Mouse (Mus musculus): Measurements from ENCODE around the gene Ank3. TPM values are rescaled to one million over a fixed set of nuclear protein-coding genes. Genes with fewer than 3 reads are reported as not detected.

Gene Ank3
- total and polyA plus RNA-seq, 2 experiments from 2014 or later, result 56.7 to 267 TPM

- Histone ChIP-seq H3K9ac (no peak overlapping the region), H3K4me3 (ENCODE audit: low read depth, low read length) (no peak overlapping the region), H3K4me1 (ENCODE audit: insufficient read depth) (no peaks in the 10 kb centered on the region), H3K9me3 (ENCODE audit: low read length) (no peaks in the 10 kb centered on the region), H3K27me3 (ENCODE audit: insufficient read depth, low read length) (no peaks in the 10 kb centered on the region), H3K27ac (ENCODE audit: low read depth, low read length) (no peak overlapping the region), H3K36me3 (ENCODE audit: insufficient read depth) (peaks cover 22% of the 10 kb centered on the region), H3K4me2 (ENCODE audit: low read depth) (no peak overlapping the region)
- no peak for ATAC-seq
- 90% methylated on average over 7 of the region's 7 CpGs for WGBS
- no peak for TF ChIP-seq CTCF (IDR thresholded peaks at IDR 0.05; ENCODE audit: low read depth)
- DNase-seq, result no peak
Observed at GRCm38 (mm10) chr10:69821245-69821644, 422.7 kb downstream of the Ank3 start.

DNA sequence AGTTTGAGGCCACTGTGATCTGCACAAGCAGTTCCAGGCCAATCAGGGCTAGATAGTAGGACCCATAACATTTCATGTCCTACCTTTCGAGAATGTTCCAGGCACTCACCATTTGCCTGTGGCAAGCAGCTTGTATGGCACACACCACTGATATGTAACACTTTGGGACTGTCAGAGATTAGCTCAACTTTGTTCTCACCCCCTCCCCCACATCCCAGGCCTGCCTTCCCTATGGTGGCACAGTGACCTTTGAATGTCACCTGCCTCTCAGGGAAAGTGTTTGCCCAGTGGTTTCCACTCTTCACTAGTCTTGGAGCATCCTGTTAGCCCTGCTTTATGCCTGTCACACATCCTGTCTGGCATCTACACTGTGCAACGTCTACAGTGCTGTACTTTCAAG, 430.2 kb downstream of the Ank3 start:
- ATAC-seq (no peak), DNase-seq (no peak)
- Histone ChIP-seq H3K36me3 (ENCODE audit: insufficient read depth) (peaks cover 11% of the 10 kb centered on the region), H3K27ac (ENCODE audit: low read depth, low read length) (no peak overlapping the region), H3K27me3 (ENCODE audit: insufficient read depth, low read length) (no peaks in the 10 kb centered on the region), H3K4me1 (ENCODE audit: insufficient read depth) (no peaks in the 10 kb centered on the region), H3K4me2 (ENCODE audit: low read depth) (no peak overlapping the region), H3K9me3 (ENCODE audit: low read length) (no peaks in the 10 kb centered on the region), H3K9ac (no peak overlapping the region), H3K4me3 (ENCODE audit: low read depth, low read length) (no peak overlapping the region)
- WGBS, result 77% methylated on average over 2 of the region's 2 CpGs
- no peak for TF ChIP-seq CTCF (IDR thresholded peaks at IDR 0.05; ENCODE audit: low read depth)

DNA sequence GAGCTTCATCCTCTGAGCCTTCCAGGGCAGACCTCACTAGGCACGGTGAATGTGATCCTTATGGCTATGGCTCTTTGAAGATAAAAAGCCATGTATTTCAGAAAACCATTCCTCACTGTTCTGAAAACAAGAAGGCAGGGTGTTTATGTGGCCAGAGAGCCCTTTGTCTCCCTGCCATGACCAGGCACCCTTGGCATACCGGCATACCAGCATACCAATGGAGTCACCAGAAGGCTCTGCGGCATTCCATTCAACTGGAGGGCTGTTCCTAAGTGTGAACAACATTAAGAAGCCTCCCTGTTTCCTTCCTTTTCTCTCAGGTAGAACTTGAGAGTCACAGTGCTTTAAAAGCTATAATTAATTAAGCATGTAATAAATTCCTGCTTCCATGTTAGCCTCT, 430.7 kb downstream of the Ank3 start:
- DNase-seq (no peak), ATAC-seq (no peak)
- Histone ChIP-seq H3K4me1 (ENCODE audit: insufficient read depth) (no peaks in the 10 kb centered on the region), H3K27me3 (ENCODE audit: insufficient read depth, low read length) (no peaks in the 10 kb centered on the region), H3K4me3 (ENCODE audit: low read depth, low read length) (no peak overlapping the region), H3K4me2 (ENCODE audit: low read depth) (no peak overlapping the region), H3K9ac (no peak overlapping the region), H3K9me3 (ENCODE audit: low read length) (no peaks in the 10 kb centered on the region), H3K36me3 (ENCODE audit: insufficient read depth) (peaks cover 8% of the 10 kb centered on the region; the same call in 1 of the 2 replicates), H3K27ac (ENCODE audit: low read depth, low read length) (no peak overlapping the region)
- TF ChIP-seq CTCF (IDR thresholded peaks at IDR 0.05; ENCODE audit: low read depth), result no peak
- WGBS, result 87% methylated on average over 3 of the region's 3 CpGs

DNA sequence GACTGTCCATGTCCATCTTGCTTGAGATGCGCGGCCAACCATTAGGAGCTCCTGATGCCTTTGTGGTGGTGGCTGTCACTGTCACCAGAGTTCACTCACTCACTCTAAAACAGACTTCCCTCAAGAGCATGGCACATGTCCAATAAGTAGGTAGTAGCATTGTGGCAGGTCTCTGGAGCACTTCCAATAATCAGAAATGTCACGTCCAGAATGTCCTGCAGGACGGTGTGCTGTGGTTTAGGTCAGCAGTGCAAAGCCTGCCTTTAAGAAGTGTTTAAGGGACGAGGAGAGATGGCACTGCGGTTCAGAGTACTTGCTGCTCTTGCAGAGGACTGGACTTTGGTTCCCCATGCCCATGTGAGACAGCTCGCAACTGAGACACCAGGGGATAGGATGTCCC, 433.0 kb downstream of the Ank3 start:
- Histone ChIP-seq H3K4me1 (ENCODE audit: insufficient read depth) (no peaks in the 10 kb centered on the region), H3K27me3 (ENCODE audit: insufficient read depth, low read length) (no peaks in the 10 kb centered on the region), H3K4me2 (ENCODE audit: low read depth) (no peak overlapping the region), H3K4me3 (ENCODE audit: low read depth, low read length) (no peak overlapping the region), H3K9me3 (ENCODE audit: low read length) (no peaks in the 10 kb centered on the region), H3K27ac (ENCODE audit: low read depth, low read length) (no peak overlapping the region), H3K36me3 (ENCODE audit: insufficient read depth) (peaks cover 8% of the 10 kb centered on the region; the same call in 1 of the 2 replicates), H3K9ac (no peak overlapping the region)
- ATAC-seq (no peak), DNase-seq (no peak)
- WGBS, result 81% methylated on average over 7 of the region's 7 CpGs
- no peak for TF ChIP-seq CTCF (IDR thresholded peaks at IDR 0.05; ENCODE audit: low read depth)

GRCm38 (mm10) chr10:69832241-69832640, 433.7 kb downstream of the Ank3 start:
- peaks cover 8% of the 10 kb centered on the region; the same call in 1 of the 2 replicates for H3K36me3 ChIP-seq (ENCODE audit: insufficient read depth)
- no peak overlapping the region for H3K27ac ChIP-seq (ENCODE audit: low read depth, low read length)
- DNase-seq, result no peak
- H3K4me1 ChIP-seq (ENCODE audit: insufficient read depth), result no peaks in the 10 kb centered on the region
- no peak for ATAC-seq
- H3K4me3 ChIP-seq (ENCODE audit: low read depth, low read length), result no peak overlapping the region
- H3K27me3 ChIP-seq (ENCODE audit: insufficient read depth, low read length), result no peaks in the 10 kb centered on the region
- H3K4me2 ChIP-seq (ENCODE audit: low read depth), result no peak overlapping the region
- 79% methylated on average over 4 of the region's 4 CpGs for WGBS
- H3K9me3 ChIP-seq (ENCODE audit: low read length), result no peaks in the 10 kb centered on the region
- TF ChIP-seq CTCF (IDR thresholded peaks at IDR 0.05; ENCODE audit: low read depth), result no peak
- H3K9ac ChIP-seq, result no peak overlapping the region

GRCm38 (mm10) chr10:69832822-69833221, 434.2 kb downstream of the Ank3 start:
- H3K9me3 ChIP-seq (ENCODE audit: low read length), result no peaks in the 10 kb centered on the region
- H3K9ac ChIP-seq, result no peak overlapping the region
- 86% methylated on average over 7 of the region's 7 CpGs for WGBS
- no peaks in the 10 kb centered on the region for H3K4me1 ChIP-seq (ENCODE audit: insufficient read depth)
- H3K4me3 ChIP-seq (ENCODE audit: low read depth, low read length), result no peak overlapping the region
- no peak; the same call in 1 of the 2 replicates for ATAC-seq
- no peak for TF ChIP-seq CTCF (IDR thresholded peaks at IDR 0.05; ENCODE audit: low read depth)
- peaks cover 8% of the 10 kb centered on the region; the same call in 1 of the 2 replicates for H3K36me3 ChIP-seq (ENCODE audit: insufficient read depth)
- H3K4me2 ChIP-seq (ENCODE audit: low read depth), result no peak overlapping the region
- DNase-seq, result no peak
- H3K27ac ChIP-seq (ENCODE audit: low read depth, low read length), result no peak overlapping the region
- no peaks in the 10 kb centered on the region for H3K27me3 ChIP-seq (ENCODE audit: insufficient read depth, low read length)

GRCm38 (mm10) chr10:69834700-69835099, 436.1 kb downstream of the Ank3 start:
- H3K9ac ChIP-seq, result no peak overlapping the region
- no peak for TF ChIP-seq CTCF (IDR thresholded peaks at IDR 0.05; ENCODE audit: low read depth)
- ATAC-seq, result no peak
- H3K27me3 ChIP-seq (ENCODE audit: insufficient read depth, low read length), result no peaks in the 10 kb centered on the region
- 27% methylated on average over 4 of the region's 4 CpGs for WGBS
- no peak overlapping the region for H3K27ac ChIP-seq (ENCODE audit: low read depth, low read length)
- DNase-seq, result no peak
- H3K4me1 ChIP-seq (ENCODE audit: insufficient read depth), result no peaks in the 10 kb centered on the region
- no peak overlapping the region for H3K4me3 ChIP-seq (ENCODE audit: low read depth, low read length)
- no peak overlapping the region for H3K4me2 ChIP-seq (ENCODE audit: low read depth)
- peaks cover 8% of the 10 kb centered on the region; the same call in 1 of the 2 replicates for H3K36me3 ChIP-seq (ENCODE audit: insufficient read depth)
- no peaks in the 10 kb centered on the region for H3K9me3 ChIP-seq (ENCODE audit: low read length)

Data from forebrain, postnatal 0 days (tissue).